Mouse (Mus musculus) embryonic fibroblast, embryonic 13.5 days (primary cell): ENCODE measurements around the gene Taf3.

Experiments
- CTCF ChIP-seq: IDR thresholded peaks from 2 replicates; pipeline ENCODE4 v1.5.1; 2011; ENCODE audit warnings: mild to moderate bottlenecking, control low read depth, low read length, moderate library complexity, borderline replicate concordance; ENCODE audit not compliant: insufficient read depth
- POLR2A ChIP-seq: IDR thresholded peaks from 2 replicates; pipeline ENCODE4 v1.6.1; 2011; ENCODE audit warnings: low read depth, mild to moderate bottlenecking, control low read depth, low read length, moderate library complexity

DNA sequence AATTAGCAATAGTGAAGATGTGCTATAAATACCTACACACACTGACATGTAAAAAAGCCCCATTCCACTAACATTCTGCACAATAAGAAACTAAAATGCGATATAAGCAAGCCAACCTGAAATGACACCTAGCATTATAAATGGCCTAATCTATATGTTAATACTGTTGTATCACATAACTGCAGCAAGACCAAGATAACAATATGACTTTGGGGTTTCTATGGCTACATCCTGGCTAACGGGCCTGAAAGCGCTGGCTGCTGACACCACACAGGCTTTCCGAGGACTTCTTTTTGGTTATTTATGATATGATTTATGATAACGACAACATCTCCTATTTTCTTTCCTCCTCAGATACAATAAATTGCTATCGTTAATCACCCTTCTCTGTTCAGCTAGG is 90.4 kb downstream of the Taf3 start:
- TF ChIP-seq POLR2A (no peak), CTCF (no peak)
